ENCODE assay signal across 9 mouse cellular contexts in genomic region chr19:45056364-45056763, GRCm38 (mm10). TPM values are rescaled to one million over a fixed set of nuclear protein-coding genes. Genes with fewer than 3 reads are reported as not detected.
DNase-seq lines count a peak whose midpoint lies in the region; ATAC-seq and TF ChIP-seq lines count a peak whose summit lies in the region.
"Had no signal": no experiment of that assay in that cellular context is flagged by ENCODE, and none has a peak within 500 bp of the region (broad histone marks: within the 10 kb centered on the region; RNA-seq: fewer than 3 reads in every experiment).

No protein-coding gene starts in this region.

- TF ChIP-seq RAD21 in CH12.LX (IDR thresholded peaks at IDR 0.05; ENCODE audit: low read depth, low read length) = peak; percentile 82

- H3K36me3 ChIP-seq in CH12.LX (replicated peaks in 1 of 2; ENCODE audit: control insufficient read depth in 1 of 2, insufficient read depth in 1 of 2, low read length in 1 of 2) = peaks cover 16 to 34% of the 10 kb centered on the region in 2 experiments
- peaks cover 22% of the 10 kb centered on the region for H3K36me3 ChIP-seq in kidney, embryonic 15.5 days
- H3K36me3 ChIP-seq in midbrain, embryonic 14.5 days (ENCODE audit: control insufficient read depth, insufficient read depth, low read length) = peaks cover 39% of the 10 kb centered on the region
- H3K36me3 ChIP-seq: liver, embryonic 15.5 days had no signal

- 28% methylated on average over 4 of the region's 4 CpGs for WGBS in kidney, embryonic 15.5 days
- WGBS in midbrain, embryonic 14.5 days = 42% methylated on average over 4 of the region's 4 CpGs

- H3K4me1 ChIP-seq in CH12.LX (ENCODE audit: control insufficient read depth in 1 of 2, insufficient read depth in 2 of 2) = peaks cover 0 to 16% of the 10 kb centered on the region in 2 experiments; a peak in 3 of 4 replicates
- H3K4me1 ChIP-seq in kidney, embryonic 15.5 days = peaks cover 39% of the 10 kb centered on the region
- peaks cover 19% of the 10 kb centered on the region for H3K4me1 ChIP-seq in midbrain, embryonic 14.5 days (ENCODE audit: control insufficient read depth, insufficient read depth, low read length)

- dilution Hi-C loops in CH12.LX (cut with MboI; ENCODE audit: extremely low pct_ligation_motif_present, extremely low pct_unique_long_range_greater_than_20kb, low sequenced_read_pairs) = no loop called here

- no peak for TF ChIP-seq POLR2A in CH12.LX (IDR thresholded peaks at IDR 0.05; ENCODE audit: low read depth, low read length)

- no peak overlapping the region for H3K9ac ChIP-seq in CH12.LX (ENCODE audit: insufficient read depth, low read depth)
- 0 out of 2 replicates have a peak overlapping the region, but pooled peaks have one; percentile 9 for H3K9ac ChIP-seq in kidney, embryonic 15.5 days
- no peak overlapping the region for H3K9ac ChIP-seq in midbrain, embryonic 14.5 days (replicated peaks; ENCODE audit: low read length)
- H3K9ac ChIP-seq: liver, embryonic 15.5 days had no signal

- peak overlapping the region; percentile 95 for H3K27ac ChIP-seq in gastrocnemius, adult 2 months
- H3K27ac ChIP-seq in CH12.LX (ENCODE audit: insufficient read depth, low read depth) = no peak overlapping the region
- peak overlapping the region; percentile 98; the same call in 1 of the 2 replicates for H3K27ac ChIP-seq in kidney, embryonic 15.5 days
- H3K27ac ChIP-seq in midbrain, embryonic 14.5 days (replicated peaks; ENCODE audit: low read depth, low read length) = no peak overlapping the region

- peak; percentile 83 for TF ChIP-seq CTCF in gastrocnemius, adult 2 months (IDR thresholded peaks at IDR 0.05)
- peak; percentile 29 to 86; a peak in 2 of 4 replicates for TF ChIP-seq CTCF in CH12.LX (conservative IDR thresholded peaks at IDR 0.05 in 1 of 2, IDR thresholded peaks at IDR 0.05 in 1 of 2; ENCODE audit: low read depth in 2 of 2, low read length in 2 of 2)

- H3K4me3 ChIP-seq in gastrocnemius, adult 2 months = peak overlapping the region; percentile 40; the same call in 1 of the 2 replicates
- H3K4me3 ChIP-seq in CH12.LX (replicated peaks in 1 of 3; ENCODE audit: low read depth in 2 of 3, low read length in 2 of 3, poor library complexity in 1 of 3) = no peak overlapping the region
- no peak overlapping the region for H3K4me3 ChIP-seq in kidney, embryonic 15.5 days (replicated peaks)
- H3K4me3 ChIP-seq in midbrain, embryonic 14.5 days (replicated peaks; ENCODE audit: low read depth, low read length) = no peak overlapping the region
- H3K4me3 ChIP-seq: liver, embryonic 15.5 days had no signal

- no peak overlapping the region; the same call in 1 of the 2 replicates for H3K4me2 ChIP-seq in CH12.LX (ENCODE audit: insufficient read depth, low read depth, poor library complexity, severe bottlenecking)
- H3K4me2 ChIP-seq in kidney, embryonic 15.5 days = 0 out of 2 replicates have a peak overlapping the region, but pooled peaks have one; percentile 8
- H3K4me2 ChIP-seq in midbrain, embryonic 14.5 days (ENCODE audit: low read length) = no peak overlapping the region; the same call in 1 of the 2 replicates

- intact Hi-C loops in gastrocnemius, adult 2 months (cut with DNase I) = no loop called here
- intact Hi-C loops in gastrocnemius, postnatal 36 days (cut with DNase I) = no loop called here

- H3K9me3 ChIP-seq in CH12.LX (replicated peaks; ENCODE audit: low read length) = no peaks in the 10 kb centered on the region
- no peaks in the 10 kb centered on the region for H3K9me3 ChIP-seq in kidney, embryonic 15.5 days (replicated peaks)
- no peaks in the 10 kb centered on the region for H3K9me3 ChIP-seq in midbrain, embryonic 14.5 days (ENCODE audit: control insufficient read depth, low read length)
- H3K9me3 ChIP-seq: liver, embryonic 15.5 days had no signal

- no peaks in the 10 kb centered on the region; the same call in 1 of the 2 replicates for H3K79me2 ChIP-seq in CH12.LX (replicated peaks; ENCODE audit: control insufficient read depth, extremely low read depth, insufficient read depth, poor library complexity, severe bottlenecking)

- no peak for DNase-seq in gastrocnemius, adult 2 months
- no peak for DNase-seq in gastrocnemius, postnatal 25 days
- DNase-seq in CH12.LX (ENCODE audit: extremely low read depth) = peak; percentile 51
- DNase-seq in cerebellum, postnatal 14 days = peak; percentile 41
- DNase-seq in midbrain, embryonic 14.5 days = peak; percentile 76
- DNase-seq in layer of hippocampus, postnatal 10 days (ENCODE audit: low spot score in 2 of 2) = no peak
- no peak for DNase-seq in gastrocnemius, postnatal 36 days

- TF ChIP-seq EP300 in CH12.LX (IDR thresholded peaks at IDR 0.05; ENCODE audit: low read length) = no peak

- H3K27me3 ChIP-seq in CH12.LX (replicated peaks) = no peaks in the 10 kb centered on the region
- H3K27me3 ChIP-seq in kidney, embryonic 15.5 days = no peaks in the 10 kb centered on the region
- no peaks in the 10 kb centered on the region for H3K27me3 ChIP-seq in midbrain, embryonic 14.5 days (ENCODE audit: control insufficient read depth, insufficient read depth, low read length)
- H3K27me3 ChIP-seq: liver, embryonic 15.5 days had no signal

- 0 out of 2 replicates have a peak, but pooled peaks have one; percentile 17 for ATAC-seq in kidney, embryonic 15.5 days (replicated peaks; ENCODE audit: low FRiP score)
- no peak for ATAC-seq in midbrain, embryonic 14.5 days (ENCODE audit: low FRiP score, low TSS enrichment)

- in situ Hi-C loops in CH12.LX (cut with MboI; ENCODE audit: low pct_ligation_motif_present, low pct_unique_long_range_greater_than_20kb, low sequenced_read_pairs) = loop anchor here (10.0 kb wide), 1 partner anchor 98 kb away; the partner anchor contains the start of gene Tlx1

TF ChIP-seq in CH12.LX, 34 proteins besides CTCF, POLR2A, EP300 and RAD21:
- TF ChIP-seq NELFE (IDR thresholded peaks at IDR 0.05; ENCODE audit: low read depth, low read length) (no peak), HCFC1 (IDR thresholded peaks at IDR 0.05; ENCODE audit: low read depth, low read length) (no peak), USF1 (IDR thresholded peaks at IDR 0.05; ENCODE audit: low read depth, low read length) (no peak), ELF1 (IDR thresholded peaks at IDR 0.05; ENCODE audit: low read depth, low read length) (no peak), SMC3 (IDR thresholded peaks at IDR 0.05; ENCODE audit: low read depth, low read length) (peak; percentile 56), GABPA (IDR thresholded peaks at IDR 0.05; ENCODE audit: insufficient replicate concordance, low read depth, low read length) (no peak)

RNA-seq across cellular contexts. Expression of gene Sfxn3, which starts 9.1 kb away (rescaled TPM):
- 10 to 100 TPM; 17.1 to 25.1 TPM for total RNA-seq in gastrocnemius, adult 2 months (2021)
- total RNA-seq in gastrocnemius, postnatal 25 days (2021) = 10 to 100 TPM; 20.7 to 22.5 TPM
- 2.4 and 3.6 TPM in 2 replicates for total RNA-seq in CH12.LX (2012; rRNA removed)
- total RNA-seq in CH12.LX (2014; rRNA removed) = 0.95 and 1.4 TPM in 2 replicates
- 3.1 and 4.2 TPM in 2 replicates for polyA plus RNA-seq in CH12.LX (2012; ENCODE audit: insufficient read length, low read depth)
- 20.2 and 24.4 TPM in 2 replicates for polyA plus RNA-seq in kidney, embryonic 15.5 days (2015; fragmentation: Nextera tagmentation; extraction: Ambion mirVana)
- 71.1 and 72.7 TPM in 2 replicates for polyA plus RNA-seq in midbrain, embryonic 14.5 days (2014; fragmentation: Nextera tagmentation; extraction: Ambion mirVana)
- total RNA-seq in layer of hippocampus, postnatal 10 days (2021) = 100 to 1,000 TPM; 103 to 124 TPM
- total RNA-seq in gastrocnemius, postnatal 36 days (2021) = 10 to 100 TPM; 17.8 to 19.8 TPM

RNA-seq across cellular contexts. Expression of gene Pdzd7, which starts 10.8 kb away (rescaled TPM):
- total RNA-seq in gastrocnemius, adult 2 months (2021) = 1 to 10 TPM; 5.9 to 6.8 TPM
- 1 to 10 TPM; 5.4 to 5.9 TPM for total RNA-seq in gastrocnemius, postnatal 25 days (2021)
- total RNA-seq in CH12.LX (2012; rRNA removed) (0.04 and 0.17 TPM in 2 replicates), CH12.LX (2014; rRNA removed) (0.12 and 0.20 TPM in 2 replicates)
- polyA plus RNA-seq in CH12.LX (2012; ENCODE audit: insufficient read length, low read depth) = 0.15 TPM in 1 of 2 replicates, not detected in the other
- 0.78 and 1.1 TPM in 2 replicates for polyA plus RNA-seq in kidney, embryonic 15.5 days (2015; fragmentation: Nextera tagmentation; extraction: Ambion mirVana)
- polyA plus RNA-seq in midbrain, embryonic 14.5 days (2014; fragmentation: Nextera tagmentation; extraction: Ambion mirVana) = 2.4 and 2.8 TPM in 2 replicates
- 1 to 10 TPM; 3.2 to 3.3 TPM for total RNA-seq in layer of hippocampus, postnatal 10 days (2021)
- total RNA-seq in gastrocnemius, postnatal 36 days (2021) = 1 to 10 TPM; 5.1 to 5.7 TPM
- polyA plus RNA-seq: liver, embryonic 15.5 days had no signal

RNA-seq across cellular contexts. Expression of gene Kazald1, which starts 18.7 kb away (rescaled TPM):
- total RNA-seq in gastrocnemius, adult 2 months (2021) = 1 to 10 TPM; 4.2 to 5.9 TPM
- total RNA-seq in gastrocnemius, postnatal 25 days (2021) = 1 to 10 TPM; 5.4 to 6.3 TPM
- total RNA-seq in CH12.LX (2012; rRNA removed) = 0.63 and 1.2 TPM in 2 replicates
- total RNA-seq in CH12.LX (2014; rRNA removed) = 0.23 and 0.27 TPM in 2 replicates
- 0.31 and 0.44 TPM in 2 replicates for polyA plus RNA-seq in CH12.LX (2012; ENCODE audit: insufficient read length, low read depth)
- 13.3 and 20.2 TPM in 2 replicates for polyA plus RNA-seq in kidney, embryonic 15.5 days (2015; fragmentation: Nextera tagmentation; extraction: Ambion mirVana)
- polyA plus RNA-seq in midbrain, embryonic 14.5 days (2014; fragmentation: Nextera tagmentation; extraction: Ambion mirVana) = 0.72 and 1.4 TPM in 2 replicates
- total RNA-seq in layer of hippocampus, postnatal 10 days (2021) = 1 to 10 TPM; 1.8 to 2.1 TPM
- total RNA-seq in gastrocnemius, postnatal 36 days (2021) = 1 to 10 TPM; 3.9 to 7.8 TPM

RNA-seq across cellular contexts. Expression of gene Lzts2, which starts 42.1 kb away (rescaled TPM):
- total RNA-seq in gastrocnemius, adult 2 months (2021) = 10 to 100 TPM; 21.0 to 29.3 TPM
- total RNA-seq in gastrocnemius, postnatal 25 days (2021) = 10 to 100 TPM; 19.2 to 22.9 TPM
- total RNA-seq in CH12.LX (2012; rRNA removed) (17.5 and 22.1 TPM in 2 replicates), CH12.LX (2014; rRNA removed) (0.68 and 0.73 TPM in 2 replicates)
- 2.2 and 3.1 TPM in 2 replicates for polyA plus RNA-seq in CH12.LX (2012; ENCODE audit: insufficient read length, low read depth)
- polyA plus RNA-seq in kidney, embryonic 15.5 days (2015; fragmentation: Nextera tagmentation; extraction: Ambion mirVana) = 66.6 and 72.8 TPM in 2 replicates
- polyA plus RNA-seq in midbrain, embryonic 14.5 days (2014; fragmentation: Nextera tagmentation; extraction: Ambion mirVana) = 16.1 and 21.5 TPM in 2 replicates
- total RNA-seq in layer of hippocampus, postnatal 10 days (2021) = 10 to 100 TPM; 21.3 to 23.2 TPM
- total RNA-seq in gastrocnemius, postnatal 36 days (2021) = 10 to 100 TPM; 19.3 to 20.1 TPM

RNA-seq across cellular contexts. Expression of gene Mrpl43, which starts 50.1 kb away (rescaled TPM):
- total RNA-seq in gastrocnemius, adult 2 months (2021) = 10 to 100 TPM; 31.0 to 42.5 TPM
- 10 to 100 TPM; 32.8 to 36.4 TPM for total RNA-seq in gastrocnemius, postnatal 25 days (2021)
- 72.7 and 76.6 TPM in 2 replicates for total RNA-seq in CH12.LX (2012; rRNA removed)
- 63.5 and 72.7 TPM in 2 replicates for total RNA-seq in CH12.LX (2014; rRNA removed)
- 75.1 and 77.9 TPM in 2 replicates for polyA plus RNA-seq in CH12.LX (2012; ENCODE audit: insufficient read length, low read depth)
- polyA plus RNA-seq in kidney, embryonic 15.5 days (2015; fragmentation: Nextera tagmentation; extraction: Ambion mirVana) = 71.9 and 73.5 TPM in 2 replicates
- 77.8 and 92.4 TPM in 2 replicates for polyA plus RNA-seq in midbrain, embryonic 14.5 days (2014; fragmentation: Nextera tagmentation; extraction: Ambion mirVana)
- 10 to 100 TPM; 45.3 to 48.9 TPM for total RNA-seq in layer of hippocampus, postnatal 10 days (2021)
- total RNA-seq in gastrocnemius, postnatal 36 days (2021) = 10 to 100 TPM; 33.7 to 35.1 TPM

Comparison
In these comparisons a context has a peak if more than half of its experiments do, and no peak if none do; other contexts are left out.
1. DNase-seq: peak in CH12.LX (single experiment), cerebellum, postnatal 14 days (2 of 2) and midbrain, embryonic 14.5 days (single experiment); none in gastrocnemius, adult 2 months (single experiment), gastrocnemius, postnatal 25 days (single experiment), layer of hippocampus, postnatal 10 days (0 of 2) and gastrocnemius, postnatal 36 days (0 of 2).
2. H3K27ac ChIP-seq: peak in gastrocnemius, adult 2 months (single experiment) and kidney, embryonic 15.5 days (single experiment); none in CH12.LX (single experiment) and midbrain, embryonic 14.5 days (single experiment).